Mouse (Mus musculus) MEL-GATA-1-ER (cell line): Measurements from ENCODE around the gene Efna5.

Experiments used
- DNase-seq: peaks from one replicate; pipeline ENCODE4 v3.0.0-alpha.2; 2012; ENCODE audit warnings: low read depth; ENCODE audit errors: extremely low read depth

Gene Efna5

GRCm38 (mm10) chr17:62881176-62881790 lies at the start of gene Efna5:
TSS of gene Efna5 (minus strand) at chr17:62881317.
- no peak for DNase-seq

- DNase-seq, result no peak
Measured at GRCm38 (mm10) chr17:62915304-62915703, 34.2 kb upstream of the Efna5 start.

GRCm38 (mm10) chr17:62905692-62906445 lies 24.8 kb upstream of the Efna5 start:
- no peak for DNase-seq

GRCm38 (mm10) chr17:62899066-62899465 lies 17.9 kb upstream of the Efna5 start:
- DNase-seq, result no peak

- no peak for DNase-seq
Measured at GRCm38 (mm10) chr17:62889991-62890390, 8.9 kb upstream of the Efna5 start.

- DNase-seq, result no peak
Measured at GRCm38 (mm10) chr17:62884129-62884506, 3.0 kb upstream of the Efna5 start.

- no peak for DNase-seq
Measured at GRCm38 (mm10) chr17:62883476-62884128, 2.5 kb upstream of the Efna5 start.

GRCm38 (mm10) chr17:62882726-62883475 lies 1.8 kb upstream of the Efna5 start:
- DNase-seq, result no peak

GRCm38 (mm10) chr17:62881791-62882725 lies 941 bp upstream of the Efna5 start:
- no peak for DNase-seq

- no peak for DNase-seq
Measured at GRCm38 (mm10) chr17:62880311-62881175, 574 bp downstream of the Efna5 start.

GRCm38 (mm10) chr17:62879526-62880310 lies 1.4 kb downstream of the Efna5 start:
- no peak for DNase-seq

GRCm38 (mm10) chr17:62875727-62876126 lies 5.4 kb downstream of the Efna5 start:
- DNase-seq, result peak; percentile 40

GRCm38 (mm10) chr17:62871928-62872327 lies 9.2 kb downstream of the Efna5 start:
- DNase-seq, result no peak

- no peak for DNase-seq
Measured at GRCm38 (mm10) chr17:62871191-62871590, 9.9 kb downstream of the Efna5 start.

GRCm38 (mm10) chr17:62870446-62870845 lies 10.7 kb downstream of the Efna5 start:
- DNase-seq, result no peak

GRCm38 (mm10) chr17:62864966-62865365 lies 16.2 kb downstream of the Efna5 start:
- DNase-seq, result no peak

- no peak for DNase-seq
Measured at GRCm38 (mm10) chr17:62863004-62863403, 18.1 kb downstream of the Efna5 start.

GRCm38 (mm10) chr17:62862298-62862999 lies 18.7 kb downstream of the Efna5 start:
- no peak for DNase-seq
